Mouse (Mus musculus) liver, embryonic 11.5 days (tissue): ENCODE results near the gene Relt. TPM values are rescaled to one million over a fixed set of nuclear protein-coding genes. Genes with fewer than 3 reads are reported as not detected.

ENCODE experiments used
- ATAC-seq: fragments of 200-750 bp; cut with Nextera tagmentation; replicated peaks from 2 replicates; pipeline ENCODE4 v1.8.0; 2017; ENCODE audit warnings: moderate number of reproducible peaks, mild to moderate bottlenecking, moderate TSS enrichment, moderate library complexity; ENCODE audit not compliant: low FRiP score
- DNase-seq: peaks from one replicate; pipeline ENCODE4 v3.0.0-alpha.2; 2017; ENCODE audit warnings: low spot score
- H3K27ac ChIP-seq: fragments of 300-500 bp; sonication (generic); 2 replicates; pipeline ENCODE4 v1.5.1; 2014; ENCODE audit warnings: mild to moderate bottlenecking, low read depth, low read length, control low read depth
- H3K27me3 ChIP-seq: fragments of 300-500 bp; sonication (generic); replicated peaks from 2 replicates; pipeline ENCODE4 v1.6.1; 2014; ENCODE audit warnings: low read length, mixed read lengths; ENCODE audit not compliant: control insufficient read depth, insufficient read depth
- H3K36me3 ChIP-seq: fragments of 300-500 bp; sonication (generic); 2 replicates; pipeline ENCODE4 v1.6.1; 2014; ENCODE audit warnings: mild to moderate bottlenecking, low read length, moderate library complexity, mixed read lengths; ENCODE audit not compliant: control insufficient read depth, insufficient read depth
- H3K4me1 ChIP-seq: fragments of 300-500 bp; sonication (generic); replicated peaks from 2 replicates; pipeline ENCODE4 v1.6.1; 2014; ENCODE audit warnings: low read length, mixed read lengths; ENCODE audit not compliant: control insufficient read depth, insufficient read depth
- H3K4me2 ChIP-seq: fragments of 300-500 bp; sonication (generic); 2 replicates; pipeline ENCODE4 v1.6.1; 2014; ENCODE audit warnings: mild to moderate bottlenecking, control low read depth, moderate library complexity
- H3K4me3 ChIP-seq: fragments of 300-500 bp; sonication (generic); 2 replicates; pipeline ENCODE4 v1.5.1; 2014; ENCODE audit warnings: low read depth, low read length, control low read depth
- H3K9ac ChIP-seq: fragments of 300-500 bp; sonication (generic); 2 replicates; pipeline ENCODE4 v1.6.1; 2014; ENCODE audit warnings: low read depth, low read length, control low read depth
- H3K9me3 ChIP-seq: fragments of 300-500 bp; sonication (generic); 2 replicates; pipeline ENCODE4 v1.6.1; 2016; ENCODE audit warnings: low read length, inconsistent platforms, mixed read lengths; ENCODE audit not compliant: control insufficient read depth
- WGBS: fragments of 180-500 bp; shearing (Covaris S2); extraction: QIAGEN DNeasy Blood & Tissue Kit; methylation state at CpG from one replicate; pipeline ENCODE4 v1.1.7; 2014; 5-methylcytosine and 5-hydroxymethylcytosine counted together
- polyA plus RNA-seq: library from polyadenylated mRNA; unstranded; fragments of >200 nt; fragmentation: Nextera tagmentation; extraction: Ambion mirVana; gene quantifications from 2 replicates; pipeline ENCODE4 v1.2.1, GENCODE M21; 2014

Relt gene
- polyA plus RNA-seq, 1 experiment from 2014 or later: 17.0 TPM

- Histone ChIP-seq H3K27me3 (no peaks in the 10 kb centered on the region), H3K36me3 (peaks cover 2% of the 10 kb centered on the region; the same call in 1 of the 2 replicates), H3K4me2 (peak overlapping the region; percentile 35), H3K9me3 (no peaks in the 10 kb centered on the region), H3K9ac (peak overlapping the region; percentile 50), H3K4me1 (peaks cover 80% of the 10 kb centered on the region), H3K27ac (peak overlapping the region; percentile 79), H3K4me3 (peak overlapping the region; percentile 18; the same call in 1 of the 2 replicates)
- DNase-seq (no peak), ATAC-seq (no peak)
- WGBS: 23% methylated on average over 4 of the region's 4 CpGs
Measured at GRCm38 (mm10) chr7:100855300-100855699, 7.9 kb downstream of the Relt start.

GRCm38 (mm10) chr7:100854861-100855260 lies 8.4 kb downstream of the Relt start:
- H3K4me1 ChIP-seq: peaks cover 76% of the 10 kb centered on the region
- peaks cover 2% of the 10 kb centered on the region; the same call in 1 of the 2 replicates for H3K36me3 ChIP-seq
- H3K9me3 ChIP-seq: no peaks in the 10 kb centered on the region
- no peak for ATAC-seq
- H3K4me3 ChIP-seq: peak overlapping the region; percentile 18; the same call in 1 of the 2 replicates
- peak overlapping the region; percentile 35 for H3K4me2 ChIP-seq
- H3K9ac ChIP-seq: peak overlapping the region; percentile 50
- peak overlapping the region; percentile 79 for H3K27ac ChIP-seq
- DNase-seq: no peak
- H3K27me3 ChIP-seq: no peaks in the 10 kb centered on the region
- 64% methylated on average over 5 of the region's 5 CpGs for WGBS

- ATAC-seq: no peak
- DNase-seq: no peak
- Histone ChIP-seq H3K9me3 (no peaks in the 10 kb centered on the region), H3K36me3 (peaks cover 2% of the 10 kb centered on the region; the same call in 1 of the 2 replicates), H3K27ac (peak overlapping the region; percentile 36; the same call in 1 of the 2 replicates), H3K9ac (peak overlapping the region; percentile 50), H3K27me3 (no peaks in the 10 kb centered on the region), H3K4me3 (no peak overlapping the region), H3K4me1 (peaks cover 70% of the 10 kb centered on the region), H3K4me2 (peak overlapping the region; percentile 35)
- WGBS: 33% methylated on average over 6 of the region's 6 CpGs
Measured at GRCm38 (mm10) chr7:100854137-100854814, 9.0 kb downstream of the Relt start.

- Histone ChIP-seq H3K36me3 (peaks cover 3% of the 10 kb centered on the region), H3K9me3 (no peaks in the 10 kb centered on the region), H3K27ac (no peak overlapping the region), H3K4me1 (peaks cover 62% of the 10 kb centered on the region), H3K27me3 (no peaks in the 10 kb centered on the region), H3K9ac (no peak overlapping the region), H3K4me3 (no peak overlapping the region), H3K4me2 (no peak overlapping the region)
- 68% methylated on average over 3 of the region's 3 CpGs for WGBS
- ATAC-seq (no peak), DNase-seq (no peak)
Measured at GRCm38 (mm10) chr7:100853396-100853795, 9.8 kb downstream of the Relt start.

- no peak overlapping the region for H3K9ac ChIP-seq
- WGBS: 79% methylated on average over 9 of the region's 9 CpGs
Measured at GRCm38 (mm10) chr7:100851481-100852356, 11.5 kb downstream of the Relt start.

GRCm38 (mm10) chr7:100849508-100849907 lies 13.7 kb downstream of the Relt start:
- Histone ChIP-seq H3K4me1 (peaks cover 43% of the 10 kb centered on the region), H3K27ac (no peak overlapping the region), H3K9me3 (no peaks in the 10 kb centered on the region), H3K9ac (no peak overlapping the region), H3K4me3 (no peak overlapping the region), H3K27me3 (no peaks in the 10 kb centered on the region), H3K36me3 (peaks cover 14% of the 10 kb centered on the region), H3K4me2 (no peak overlapping the region)
- ATAC-seq (no peak), DNase-seq (no peak)
- WGBS: 90% methylated on average over 2 of the region's 2 CpGs

More at GRCm38 (mm10) chr7:100851481-100852356, 11.5 kb downstream of the Relt start:
- no peak overlapping the region for H3K4me3 ChIP-seq
- H3K36me3 ChIP-seq: peaks cover 14% of the 10 kb centered on the region
- H3K27ac ChIP-seq: no peak overlapping the region
- no peak overlapping the region for H3K4me2 ChIP-seq
- ATAC-seq (no peak), DNase-seq (no peak)
- peaks cover 45% of the 10 kb centered on the region for H3K4me1 ChIP-seq
- H3K9me3 ChIP-seq: no peaks in the 10 kb centered on the region
- no peaks in the 10 kb centered on the region for H3K27me3 ChIP-seq

- Histone ChIP-seq H3K4me1 (peaks cover 43% of the 10 kb centered on the region), H3K4me3 (no peak overlapping the region), H3K9me3 (no peaks in the 10 kb centered on the region), H3K27ac (no peak overlapping the region), H3K36me3 (peaks cover 14% of the 10 kb centered on the region), H3K9ac (no peak overlapping the region; the same call in 1 of the 2 replicates), H3K27me3 (no peaks in the 10 kb centered on the region), H3K4me2 (no peak overlapping the region)
- no peak for DNase-seq
- ATAC-seq: no peak
- WGBS: 49% methylated on average over 6 of the region's 6 CpGs
Measured at GRCm38 (mm10) chr7:100848744-100849143, 14.5 kb downstream of the Relt start.

GRCm38 (mm10) chr7:100847131-100847530 lies 16.1 kb downstream of the Relt start:
- no peak overlapping the region for H3K4me3 ChIP-seq
- no peaks in the 10 kb centered on the region for H3K27me3 ChIP-seq
- no peaks in the 10 kb centered on the region for H3K9me3 ChIP-seq
- H3K9ac ChIP-seq: no peak overlapping the region
- H3K4me2 ChIP-seq: no peak overlapping the region
- ATAC-seq: no peak
- no peak overlapping the region for H3K27ac ChIP-seq
- peaks cover 34% of the 10 kb centered on the region for H3K4me1 ChIP-seq
- 91% methylated on average over 6 of the region's 6 CpGs for WGBS
- H3K36me3 ChIP-seq: peaks cover 14% of the 10 kb centered on the region
- DNase-seq: no peak
